Mouse (Mus musculus): Measurements from ENCODE around the gene Fam198b. TPM values are rescaled to one million over a fixed set of nuclear protein-coding genes. Genes with fewer than 3 reads are reported as not detected.

Fam198b gene
- 1.6 and 1.7 TPM in 2 replicates for polyA plus RNA-seq (2016; fragmentation: Nextera tagmentation; extraction: Ambion mirVana)

DNA sequence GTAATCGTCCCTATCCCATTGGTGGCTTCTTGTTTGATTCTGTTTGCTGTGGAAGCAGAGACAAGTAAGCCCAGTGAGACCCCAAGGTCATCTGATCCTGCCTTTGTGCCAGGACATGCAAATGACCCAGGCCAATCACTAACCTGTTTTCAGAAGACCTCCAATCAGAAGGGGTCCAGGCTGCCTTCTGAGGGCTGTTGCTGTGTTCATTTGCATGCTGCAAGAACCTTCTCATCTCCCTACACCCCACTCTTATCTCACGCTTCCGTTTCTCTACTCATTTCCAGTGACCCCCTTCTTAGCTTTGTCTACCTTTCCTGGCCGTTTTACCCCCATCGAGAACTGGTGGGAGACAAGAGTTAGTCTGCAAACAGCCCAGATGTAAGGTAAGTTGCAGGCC, at the start of gene Fam198b:
Gene Fam198b (plus strand): TSS at position 229 of the 400 bp plus-strand sequence.
- Histone ChIP-seq H3K4me3 (no peak within 1 kb of the TSS), H3K27me3 (ENCODE audit: insufficient read depth, poor library complexity, severe bottlenecking) (no peaks in the 10 kb centered on the region), H3K9me3 (no peaks in the 10 kb centered on the region), H3K36me3 (no peaks in the 10 kb centered on the region), H3K4me1 (replicated peaks) (peaks cover 20% of the 10 kb centered on the region), H3K27ac (0 out of 2 replicates have a peak within 1 kb of the TSS, but pooled peaks have one; percentile 29)
- WGBS: 65% methylated on average over 5 of the region's 5 CpGs
- DNase-seq (ENCODE audit: low spot score): no peak

DNA sequence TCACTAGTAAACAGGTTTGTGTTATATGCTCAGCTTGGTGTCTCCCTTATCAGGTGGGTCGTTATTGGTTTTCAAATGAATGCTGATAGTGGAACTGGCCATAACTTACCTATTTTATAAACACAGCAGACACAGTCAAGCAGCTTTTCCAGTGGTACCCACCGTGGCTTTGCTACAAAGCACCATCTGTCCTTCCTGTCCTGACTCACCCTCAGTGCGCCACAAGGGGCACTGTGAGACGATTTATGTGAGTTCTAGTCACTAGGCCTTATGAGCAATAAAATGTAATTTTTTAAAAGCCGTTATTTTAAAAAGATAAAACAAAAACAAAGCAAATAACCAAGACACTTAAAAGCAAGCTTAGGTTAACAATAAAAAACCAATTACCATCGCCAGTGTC, 45.6 kb upstream of the Fam198b start:
- H3K4me3 ChIP-seq: no peak overlapping the region

DNA sequence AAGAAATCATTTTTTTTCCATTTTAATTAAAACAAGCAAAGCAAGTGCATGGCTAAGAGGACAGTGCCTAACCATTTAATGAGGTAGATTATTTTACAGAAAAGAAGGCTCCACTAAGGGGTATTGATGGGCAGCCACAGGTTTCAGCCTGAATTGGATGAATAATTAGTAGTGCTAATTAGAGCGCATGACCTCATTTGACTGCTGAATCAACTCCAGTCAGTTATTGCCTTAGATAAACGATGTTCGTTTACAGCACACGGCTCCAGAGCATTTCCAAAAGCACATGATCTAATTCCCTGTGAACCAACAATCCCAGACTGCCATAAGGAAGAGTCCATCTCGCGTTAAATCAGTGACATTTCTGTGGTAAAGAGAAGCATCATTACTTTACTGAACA, 42.9 kb upstream of the Fam198b start:
- DNase-seq (ENCODE audit: low spot score): no peak
- no peak overlapping the region for H3K27ac ChIP-seq
- peaks cover 2% of the 10 kb centered on the region; the same call in 1 of the 2 replicates for H3K4me1 ChIP-seq (replicated peaks)
- H3K27me3 ChIP-seq (ENCODE audit: insufficient read depth, poor library complexity, severe bottlenecking): no peaks in the 10 kb centered on the region
- no peaks in the 10 kb centered on the region for H3K9me3 ChIP-seq
- peak overlapping the region; percentile 63; the same call in 1 of the 2 replicates for H3K4me3 ChIP-seq
- H3K36me3 ChIP-seq: no peaks in the 10 kb centered on the region
- whole genome bisulfite sequencing: 89% methylated on average over 6 of the region's 6 CpGs

More for the DNA sequence above, 45.6 kb upstream of the Fam198b start:
- Histone ChIP-seq H3K27me3 (ENCODE audit: insufficient read depth, poor library complexity, severe bottlenecking) (no peaks in the 10 kb centered on the region), H3K4me1 (replicated peaks) (peaks cover 2% of the 10 kb centered on the region; the same call in 1 of the 2 replicates), H3K9me3 (no peaks in the 10 kb centered on the region), H3K36me3 (no peaks in the 10 kb centered on the region), H3K27ac (no peak overlapping the region)
- no peak for DNase-seq (ENCODE audit: low spot score)
- 56% methylated on average over 6 of the region's 6 CpGs for WGBS

DNA sequence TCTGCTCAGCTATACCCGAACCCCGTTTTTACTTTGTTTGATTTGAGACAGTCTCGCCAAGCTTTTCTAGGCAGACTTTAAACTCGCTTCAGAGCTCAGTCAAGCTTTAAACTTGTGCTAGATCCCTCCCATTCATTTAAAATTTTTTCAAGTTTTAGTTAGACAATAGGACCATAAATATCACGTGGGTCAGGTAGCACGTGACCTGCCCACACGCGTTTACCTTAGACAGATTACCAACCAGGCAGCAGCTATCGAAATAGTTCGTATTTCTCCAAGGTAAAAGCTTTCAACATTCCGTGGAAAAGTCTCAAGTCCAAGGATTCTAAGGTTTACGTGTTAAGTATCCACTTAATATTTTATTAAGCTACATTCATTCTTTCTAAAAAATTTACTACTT, 42.2 kb upstream of the Fam198b start:
- peaks cover 2% of the 10 kb centered on the region; the same call in 1 of the 2 replicates for H3K4me1 ChIP-seq (replicated peaks)
- H3K27ac ChIP-seq: peak overlapping the region; percentile 84
- H3K4me3 ChIP-seq: peak overlapping the region; percentile 63
- H3K36me3 ChIP-seq: no peaks in the 10 kb centered on the region
- peak; percentile 61 for DNase-seq (ENCODE audit: low spot score)
- no peaks in the 10 kb centered on the region for H3K9me3 ChIP-seq
- no peaks in the 10 kb centered on the region for H3K27me3 ChIP-seq (ENCODE audit: insufficient read depth, poor library complexity, severe bottlenecking)
- WGBS: 10% methylated on average over 12 of the region's 12 CpGs

DNA sequence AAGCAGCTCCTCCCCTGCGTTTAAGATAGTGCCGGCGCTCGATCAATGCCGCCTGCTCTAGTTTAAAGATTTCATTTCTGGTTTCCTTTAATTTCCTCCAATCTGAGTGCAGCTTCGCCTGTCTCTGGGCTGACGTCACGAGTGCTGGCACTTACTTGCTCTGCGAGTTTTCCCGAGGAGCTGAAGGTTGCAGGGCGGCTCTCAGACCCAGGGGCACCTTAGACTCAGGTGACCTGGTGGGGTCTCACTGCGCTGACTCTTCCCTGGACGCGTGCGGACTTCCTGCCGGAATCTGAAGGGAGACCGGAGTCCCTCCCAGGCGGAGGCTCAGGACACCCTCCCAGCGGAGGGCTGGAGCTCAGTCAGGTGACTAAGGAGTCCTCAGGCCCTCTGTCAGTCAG, 41.7 kb upstream of the Fam198b start:
- H3K4me3 ChIP-seq: peak overlapping the region; percentile 63
- peak; percentile 76 for DNase-seq (ENCODE audit: low spot score)
- no peaks in the 10 kb centered on the region for H3K27me3 ChIP-seq (ENCODE audit: insufficient read depth, poor library complexity, severe bottlenecking)
- H3K27ac ChIP-seq: peak overlapping the region; percentile 84
- peaks cover 2% of the 10 kb centered on the region; the same call in 1 of the 2 replicates for H3K4me1 ChIP-seq (replicated peaks)
- WGBS: under 1% methylated on average over 19 of the region's 19 CpGs
- no peaks in the 10 kb centered on the region for H3K9me3 ChIP-seq
- no peaks in the 10 kb centered on the region for H3K36me3 ChIP-seq

DNA sequence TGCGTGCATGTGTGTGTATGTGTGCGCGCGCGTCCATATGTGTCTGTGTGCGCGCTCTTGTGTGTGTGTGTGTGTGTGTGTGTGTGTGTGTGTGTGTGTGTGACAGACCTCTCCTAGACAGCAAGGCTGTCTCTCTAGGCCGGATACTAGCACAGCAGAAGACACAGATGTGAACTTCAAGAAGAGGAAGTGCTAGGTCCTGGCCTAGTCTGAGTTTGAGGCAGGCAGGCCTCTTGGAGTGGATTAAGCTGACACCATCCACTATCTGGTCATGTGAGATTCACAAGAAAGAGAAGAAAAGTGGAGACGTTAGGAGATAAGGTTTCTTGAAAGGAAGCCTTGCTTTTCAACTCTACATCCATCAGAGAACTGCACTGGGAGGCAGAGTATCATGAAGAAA, 40.3 kb upstream of the Fam198b start:
- 91% methylated on average over 9 of the region's 9 CpGs for WGBS

DNA sequence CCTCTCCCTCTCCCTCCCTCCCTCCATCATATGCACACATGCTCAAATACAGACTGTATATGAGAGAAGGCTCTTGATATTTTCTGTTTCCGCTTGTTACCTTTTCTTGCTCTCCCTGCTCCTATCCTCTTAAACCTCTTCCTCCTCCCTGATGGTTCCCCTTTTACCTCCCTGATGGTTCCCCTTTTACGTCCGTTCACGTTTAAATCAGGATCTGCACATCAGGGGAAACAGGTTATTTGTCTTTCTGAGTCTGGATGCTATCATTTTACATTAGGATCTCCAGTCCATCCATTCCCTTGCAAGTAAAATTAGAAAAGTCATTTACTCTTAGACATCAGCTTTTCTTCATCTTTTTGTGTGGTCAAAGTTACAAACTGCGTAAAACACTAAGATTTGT, 37.7 kb upstream of the Fam198b start:
- WGBS: 83% methylated on average over 5 of the region's 5 CpGs
- DNase-seq (ENCODE audit: low spot score): no peak
- H3K36me3 ChIP-seq: no peaks in the 10 kb centered on the region
- no peak overlapping the region for H3K27ac ChIP-seq
- peaks cover 2% of the 10 kb centered on the region; the same call in 1 of the 2 replicates for H3K4me1 ChIP-seq (replicated peaks)
- H3K4me3 ChIP-seq: no peak overlapping the region
- H3K9me3 ChIP-seq: no peaks in the 10 kb centered on the region
- H3K27me3 ChIP-seq (ENCODE audit: insufficient read depth, poor library complexity, severe bottlenecking): no peaks in the 10 kb centered on the region

More for the DNA sequence above, 40.3 kb upstream of the Fam198b start:
- H3K27me3 ChIP-seq (ENCODE audit: insufficient read depth, poor library complexity, severe bottlenecking): no peaks in the 10 kb centered on the region
- H3K4me3 ChIP-seq: no peak overlapping the region
- no peak overlapping the region for H3K27ac ChIP-seq
- no peaks in the 10 kb centered on the region for H3K36me3 ChIP-seq
- peaks cover 2% of the 10 kb centered on the region; the same call in 1 of the 2 replicates for H3K4me1 ChIP-seq (replicated peaks)
- H3K9me3 ChIP-seq: no peaks in the 10 kb centered on the region
- DNase-seq (ENCODE audit: low spot score): no peak

DNA sequence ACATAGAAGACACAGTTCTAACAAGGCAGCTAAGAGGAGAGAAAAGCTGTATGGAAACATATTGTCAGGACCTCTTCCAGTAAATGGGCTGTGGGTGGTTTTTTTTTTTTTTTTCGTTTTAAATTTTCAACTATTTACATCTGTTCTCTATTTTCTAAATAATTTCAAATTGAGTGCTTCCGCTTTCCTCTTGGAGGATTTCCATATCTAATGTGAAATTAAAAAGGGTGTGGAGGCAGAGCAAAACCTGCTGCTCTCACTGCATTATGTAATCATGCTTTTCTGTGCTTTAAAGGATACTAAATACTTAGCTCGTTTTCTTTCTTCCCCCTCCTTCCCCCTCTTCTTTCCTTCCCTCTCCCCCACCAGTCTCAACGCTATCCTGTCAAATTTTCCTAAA, 35.5 kb upstream of the Fam198b start:
- DNase-seq (ENCODE audit: low spot score): no peak
- Histone ChIP-seq H3K9me3 (no peaks in the 10 kb centered on the region), H3K4me3 (no peak overlapping the region), H3K4me1 (replicated peaks) (peaks cover 8% of the 10 kb centered on the region), H3K36me3 (no peaks in the 10 kb centered on the region), H3K27me3 (ENCODE audit: insufficient read depth, poor library complexity, severe bottlenecking) (no peaks in the 10 kb centered on the region), H3K27ac (no peak overlapping the region)
- WGBS: 52% methylated on average over 4 of the region's 4 CpGs

DNA sequence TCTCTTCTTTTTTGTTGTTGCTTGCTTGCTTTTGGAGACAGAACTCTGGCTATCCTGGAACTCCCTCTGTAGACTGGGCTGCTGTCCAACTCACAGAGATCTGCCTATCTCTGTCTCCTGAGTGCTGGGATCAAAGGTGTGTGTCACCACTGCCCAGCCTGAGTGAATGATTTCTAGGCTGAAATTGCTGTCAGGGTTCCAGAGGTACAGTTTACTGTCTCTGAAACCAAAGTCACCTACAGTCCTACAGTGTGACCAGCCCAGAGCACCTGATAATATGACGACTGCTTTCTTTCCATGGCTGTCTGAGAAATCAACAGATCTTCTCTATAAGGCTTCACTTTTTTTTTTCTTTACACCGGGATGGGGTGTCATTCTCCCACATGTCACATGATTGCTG, 34.7 kb upstream of the Fam198b start:
- H3K36me3 ChIP-seq: no peaks in the 10 kb centered on the region
- DNase-seq (ENCODE audit: low spot score): no peak
- H3K27me3 ChIP-seq (ENCODE audit: insufficient read depth, poor library complexity, severe bottlenecking): no peaks in the 10 kb centered on the region
- no peaks in the 10 kb centered on the region for H3K9me3 ChIP-seq
- no peak overlapping the region for H3K27ac ChIP-seq
- no peak overlapping the region for H3K4me3 ChIP-seq
- peaks cover 8% of the 10 kb centered on the region for H3K4me1 ChIP-seq (replicated peaks)
- WGBS: 87% methylated on average over 2 of the region's 2 CpGs

DNA sequence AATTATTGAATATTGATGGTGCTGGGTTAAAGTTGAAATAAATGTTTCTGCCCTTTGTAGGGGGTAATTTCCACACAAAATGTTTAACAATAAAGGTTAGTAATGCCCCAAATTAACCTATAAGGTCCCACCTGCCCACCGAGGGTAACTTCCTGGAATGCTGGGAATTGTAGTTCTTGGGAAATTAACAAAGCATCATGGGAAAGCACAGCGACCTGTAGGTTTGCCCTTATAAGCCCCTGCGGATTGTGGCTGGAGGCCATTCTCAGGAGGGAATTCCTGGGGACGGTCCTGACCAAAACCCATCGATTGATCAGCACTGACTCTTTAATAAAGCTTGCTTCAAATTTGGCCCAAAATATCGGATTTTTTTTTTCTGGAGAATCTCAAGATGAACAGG, 33.7 kb upstream of the Fam198b start:
- H3K4me3 ChIP-seq: no peak overlapping the region
- no peak for DNase-seq (ENCODE audit: low spot score)
- H3K9me3 ChIP-seq: no peaks in the 10 kb centered on the region
- no peaks in the 10 kb centered on the region for H3K36me3 ChIP-seq
- H3K4me1 ChIP-seq (replicated peaks): peaks cover 8% of the 10 kb centered on the region
- 32% methylated on average over 6 of the region's 6 CpGs for WGBS
- no peaks in the 10 kb centered on the region for H3K27me3 ChIP-seq (ENCODE audit: insufficient read depth, poor library complexity, severe bottlenecking)
- no peak overlapping the region for H3K27ac ChIP-seq

DNA sequence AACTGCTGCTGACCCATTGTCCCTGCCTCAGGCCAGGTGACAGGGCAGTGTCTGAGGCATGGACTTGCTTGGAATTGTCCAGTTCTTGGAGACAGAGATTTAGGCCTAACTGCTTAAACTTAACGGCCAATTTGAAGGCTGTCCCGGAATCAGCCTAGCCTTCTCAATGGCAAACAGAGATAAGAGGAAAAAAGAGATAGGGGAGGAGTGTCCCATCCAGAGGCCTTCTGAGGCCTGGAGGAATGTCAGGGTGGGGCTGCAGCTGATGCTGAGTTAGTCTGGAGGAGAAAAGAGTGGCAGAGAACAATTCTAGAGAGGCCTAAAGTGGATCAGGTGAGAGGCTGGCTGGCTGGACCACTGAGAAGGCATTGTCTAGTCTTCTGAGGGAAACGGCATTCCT, 32.2 kb upstream of the Fam198b start:
- H3K9me3 ChIP-seq: no peaks in the 10 kb centered on the region
- no peaks in the 10 kb centered on the region for H3K27me3 ChIP-seq (ENCODE audit: insufficient read depth, poor library complexity, severe bottlenecking)
- no peaks in the 10 kb centered on the region for H3K36me3 ChIP-seq
- no peak for DNase-seq (ENCODE audit: low spot score)
- H3K4me1 ChIP-seq (replicated peaks): peaks cover 8% of the 10 kb centered on the region
- H3K27ac ChIP-seq: no peak overlapping the region
- H3K4me3 ChIP-seq: no peak overlapping the region
- WGBS: 87% methylated on average over 3 of the region's 3 CpGs

DNA sequence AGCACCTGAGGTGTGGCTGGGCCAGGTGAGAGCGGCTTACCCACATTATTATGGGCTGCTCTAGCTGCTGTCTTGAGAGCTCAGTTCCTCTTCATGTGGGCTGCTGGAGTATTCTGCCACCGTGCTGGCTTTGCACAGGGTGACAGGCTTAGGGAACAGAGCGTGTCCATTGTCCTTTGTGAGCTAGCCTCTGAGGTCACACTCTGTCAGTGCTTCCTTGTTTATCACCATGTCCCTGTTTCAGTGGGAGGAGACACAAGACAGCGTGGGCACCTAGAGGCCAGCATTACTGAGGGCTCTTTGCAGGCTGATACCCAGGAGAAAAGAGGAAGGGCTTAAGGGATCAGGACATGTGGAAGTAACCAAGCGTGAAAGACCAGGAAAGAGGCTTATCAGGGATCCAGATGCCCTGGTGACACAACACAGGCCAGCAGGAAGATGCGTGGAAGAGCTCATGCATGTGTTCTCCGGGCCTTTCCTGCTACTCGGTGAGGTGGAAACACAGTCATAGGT, 31.6 kb upstream of the Fam198b start, which contains the start of gene Tmem144:
Gene Tmem144 (minus strand): TSS at position 120 of the 513 bp plus-strand sequence.
- DNase-seq (ENCODE audit: low spot score): no peak

DNA sequence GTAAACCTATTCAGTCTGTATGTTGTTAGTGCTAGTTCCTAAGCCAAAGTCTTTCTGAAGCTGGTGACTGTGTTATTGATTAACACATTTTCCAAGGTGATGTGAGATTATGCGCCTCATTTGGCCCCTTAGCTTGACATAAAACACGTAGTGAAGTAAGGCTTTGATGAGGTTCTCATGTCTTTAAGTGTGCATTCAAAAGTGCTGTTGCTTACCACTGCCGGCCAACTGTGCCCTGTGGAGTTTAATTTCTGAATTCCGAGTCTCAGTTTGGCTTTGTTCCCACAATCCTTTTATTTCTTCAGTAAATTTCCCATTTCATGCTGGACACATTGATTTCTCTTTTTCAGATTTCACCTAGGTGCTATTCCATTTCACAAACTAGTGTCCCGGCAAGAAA, 26.6 kb upstream of the Fam198b start:
- DNase-seq (ENCODE audit: low spot score): no peak
- 86% methylated on average over 5 of the region's 5 CpGs for WGBS
- no peaks in the 10 kb centered on the region for H3K9me3 ChIP-seq
- H3K27ac ChIP-seq: no peak overlapping the region
- peaks cover 2% of the 10 kb centered on the region for H3K4me1 ChIP-seq (replicated peaks)
- no peak overlapping the region for H3K4me3 ChIP-seq
- H3K36me3 ChIP-seq: no peaks in the 10 kb centered on the region
- H3K27me3 ChIP-seq (ENCODE audit: insufficient read depth, poor library complexity, severe bottlenecking): no peaks in the 10 kb centered on the region

More for the DNA sequence above, 31.6 kb upstream of the Fam198b start, which contains the start of gene Tmem144:
- Histone ChIP-seq H3K4me1 (replicated peaks) (peaks cover 8% of the 10 kb centered on the region), H3K27me3 (ENCODE audit: insufficient read depth, poor library complexity, severe bottlenecking) (no peaks in the 10 kb centered on the region), H3K36me3 (no peaks in the 10 kb centered on the region), H3K4me3 (no peak within 1 kb of the TSS), H3K27ac (no peak within 1 kb of the TSS), H3K9me3 (no peaks in the 10 kb centered on the region)
- WGBS: 56% methylated on average over 8 of the region's 8 CpGs

All from hindbrain, embryonic 10.5 days (tissue).